Mouse (Mus musculus): ENCODE data around the gene Ms4a6c.

DNA sequence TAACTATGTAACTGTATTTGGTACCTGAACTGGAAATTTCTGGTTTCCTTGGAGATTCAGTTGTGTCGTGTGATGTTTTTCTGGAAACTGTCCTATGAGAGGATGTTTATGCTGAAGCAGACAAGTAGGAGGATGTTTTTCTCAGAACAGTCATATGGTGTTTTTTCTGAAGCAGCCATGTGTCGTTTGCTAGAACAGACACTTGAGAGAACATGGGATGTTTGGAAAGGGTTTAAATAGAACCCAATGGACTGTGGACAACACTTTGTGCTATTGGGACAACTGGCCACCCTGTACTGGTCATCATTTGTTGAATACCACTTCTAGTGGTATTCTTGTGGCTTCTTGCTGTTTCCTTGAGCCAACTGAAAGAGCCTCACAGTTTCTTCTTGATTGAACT is 16.6 kb downstream of the Ms4a6c start, which contains the start of gene Gm8369:
- TF ChIP-seq POLR2A (IDR thresholded peaks at IDR 0.05; ENCODE audit: borderline replicate concordance, insufficient read depth, low read length) (no peak), CTCF (IDR thresholded peaks at IDR 0.05; ENCODE audit: borderline replicate concordance, insufficient read depth, low read depth, low read length) (no peak)

Measured in cerebellum, adult 2 months (tissue).